Mouse (Mus musculus): ENCODE measurements around the gene Glrx5. TPM values are rescaled to one million over a fixed set of nuclear protein-coding genes. Genes with fewer than 3 reads are reported as not detected.

Glrx5 gene
- polyA plus RNA-seq, 1 experiment from 2014 or later: 254 TPM

DNA sequence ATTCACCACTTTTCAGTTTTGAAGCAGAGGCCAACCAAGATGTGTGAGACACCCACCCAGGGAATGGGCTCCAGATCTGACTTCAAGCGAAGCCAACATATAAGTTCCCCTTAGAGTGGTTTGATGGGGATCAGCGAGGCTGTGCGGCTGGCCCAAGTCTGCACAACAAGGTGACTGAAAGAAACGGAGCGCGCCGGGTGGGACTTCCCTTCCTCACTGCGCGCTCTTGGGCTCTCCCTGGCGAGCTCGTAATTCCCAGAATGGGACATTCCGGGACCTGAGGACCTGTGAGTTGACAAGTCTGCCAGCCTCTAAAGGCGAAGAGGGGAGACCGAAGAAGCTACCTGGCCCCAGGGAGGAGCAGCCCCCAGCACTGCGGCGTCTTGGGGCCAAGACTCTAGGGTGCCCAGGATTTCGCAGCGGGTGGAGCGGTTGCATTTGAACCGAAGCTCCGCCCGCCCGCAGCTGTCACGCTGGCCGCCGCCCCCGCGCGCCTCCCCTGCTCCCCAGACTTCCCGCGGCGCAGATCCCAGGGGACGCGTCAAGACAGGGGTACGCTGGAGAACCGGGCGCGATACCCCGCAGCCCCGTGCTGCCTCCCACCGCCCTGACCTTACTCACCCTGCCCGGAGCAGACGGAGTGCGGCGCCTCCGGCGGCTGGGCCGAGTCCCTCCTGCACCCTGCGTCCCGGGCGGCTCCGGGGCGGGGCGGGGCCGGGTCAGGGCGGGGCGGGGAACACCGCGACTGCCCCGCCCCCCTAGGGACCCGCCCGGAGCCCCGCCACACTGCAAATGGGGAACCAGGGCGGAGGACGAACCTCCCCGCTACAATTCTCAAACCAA is 22.9 kb upstream of the Glrx5 start, which contains the start of gene Syne3:
Syne3 (minus strand) TSS at position 440 of the 843 bp plus-strand sequence.
- no peak within 1 kb of the TSS for H3K27ac ChIP-seq (ENCODE audit: low read depth, low read length)
- H3K36me3 ChIP-seq (ENCODE audit: control insufficient read depth, insufficient read depth, low read length): no peaks in the 10 kb centered on the region
- H3K9ac ChIP-seq (ENCODE audit: low read depth, low read length): peak within 1 kb of the TSS; percentile 68
- H3K9me3 ChIP-seq (replicated peaks; ENCODE audit: control insufficient read depth, low read length): no peaks in the 10 kb centered on the region
- H3K4me2 ChIP-seq: peak within 1 kb of the TSS; percentile 96
- H3K27me3 ChIP-seq (ENCODE audit: control insufficient read depth, insufficient read depth, low read length): peaks cover 41% of the 10 kb centered on the region
- WGBS (ENCODE audit: insufficient replicate concordance): under 1% methylated on average over 53 of the region's 66 CpGs
- peaks cover 13% of the 10 kb centered on the region for H3K4me1 ChIP-seq (ENCODE audit: control insufficient read depth, insufficient read depth, low read length)
- H3K4me3 ChIP-seq (ENCODE audit: low read depth, low read length): peak within 1 kb of the TSS; percentile 75
- peak; percentile 90 for ATAC-seq (replicated peaks; ENCODE audit: insufficient number of reproducible peaks, low FRiP score, low TSS enrichment)

DNA sequence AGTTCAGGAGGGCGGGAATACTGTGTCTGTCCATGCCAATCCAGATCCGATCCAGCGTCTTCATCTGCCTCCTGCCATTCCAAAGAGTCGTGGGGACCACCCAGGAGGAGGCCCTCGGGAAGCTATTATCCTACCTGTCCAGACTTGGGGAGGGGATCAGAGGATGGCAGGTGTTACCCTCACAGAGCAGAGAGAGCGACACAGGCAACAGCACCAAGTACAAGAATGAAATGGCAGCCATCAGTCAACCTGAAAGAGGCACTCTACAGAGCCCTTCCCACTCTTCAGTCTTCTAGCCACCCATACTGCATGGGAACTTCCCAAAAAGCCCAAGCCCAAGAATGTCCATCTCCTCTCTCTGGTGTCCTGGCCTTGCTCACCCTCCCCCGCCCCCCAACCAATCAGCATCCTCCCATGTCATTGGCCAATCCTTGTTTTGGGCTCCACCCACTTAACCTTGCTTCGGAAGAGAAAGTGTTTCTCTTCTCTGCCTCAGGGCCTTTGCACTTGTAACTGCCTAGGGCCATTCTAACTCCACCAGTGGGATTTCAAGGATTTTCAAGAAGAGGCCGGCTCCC is 22.2 kb upstream of the Glrx5 start:
- Histone ChIP-seq H3K9ac (ENCODE audit: low read depth, low read length) (peak overlapping the region; percentile 68; the same call in 1 of the 2 replicates), H3K27ac (ENCODE audit: low read depth, low read length) (no peak overlapping the region), H3K36me3 (ENCODE audit: control insufficient read depth, insufficient read depth, low read length) (no peaks in the 10 kb centered on the region), H3K27me3 (ENCODE audit: control insufficient read depth, insufficient read depth, low read length) (peaks cover 41% of the 10 kb centered on the region), H3K4me3 (ENCODE audit: low read depth, low read length) (peak overlapping the region; percentile 75), H3K4me1 (ENCODE audit: control insufficient read depth, insufficient read depth, low read length) (peaks cover 13% of the 10 kb centered on the region), H3K4me2 (peak overlapping the region; percentile 96), H3K9me3 (replicated peaks; ENCODE audit: control insufficient read depth, low read length) (no peaks in the 10 kb centered on the region)
- ATAC-seq (replicated peaks; ENCODE audit: insufficient number of reproducible peaks, low FRiP score, low TSS enrichment): no peak
- 17% methylated on average over 9 of the region's 9 CpGs for WGBS (ENCODE audit: insufficient replicate concordance)

- H3K9ac ChIP-seq (ENCODE audit: low read depth, low read length): no peak overlapping the region
Measured at GRCm38 (mm10) chr12:105011589-105011988, 20.9 kb upstream of the Glrx5 start.

GRCm38 (mm10) chr12:105012314-105012713 is 20.2 kb upstream of the Glrx5 start:
- ATAC-seq (replicated peaks; ENCODE audit: insufficient number of reproducible peaks, low FRiP score, low TSS enrichment): no peak
- 94% methylated on average over 4 of the region's 4 CpGs for WGBS (ENCODE audit: insufficient replicate concordance)
- Histone ChIP-seq H3K4me3 (ENCODE audit: low read depth, low read length) (no peak overlapping the region), H3K9me3 (replicated peaks; ENCODE audit: control insufficient read depth, low read length) (no peaks in the 10 kb centered on the region), H3K36me3 (ENCODE audit: control insufficient read depth, insufficient read depth, low read length) (no peaks in the 10 kb centered on the region), H3K9ac (ENCODE audit: low read depth, low read length) (no peak overlapping the region), H3K27me3 (ENCODE audit: control insufficient read depth, insufficient read depth, low read length) (peaks cover 35% of the 10 kb centered on the region), H3K4me2 (no peak overlapping the region), H3K27ac (ENCODE audit: low read depth, low read length) (no peak overlapping the region), H3K4me1 (ENCODE audit: control insufficient read depth, insufficient read depth, low read length) (peaks cover 13% of the 10 kb centered on the region)

More at GRCm38 (mm10) chr12:105011589-105011988, 20.9 kb upstream of the Glrx5 start:
- Histone ChIP-seq H3K9me3 (replicated peaks; ENCODE audit: control insufficient read depth, low read length) (no peaks in the 10 kb centered on the region), H3K27ac (ENCODE audit: low read depth, low read length) (no peak overlapping the region), H3K4me3 (ENCODE audit: low read depth, low read length) (no peak overlapping the region), H3K36me3 (ENCODE audit: control insufficient read depth, insufficient read depth, low read length) (no peaks in the 10 kb centered on the region), H3K4me1 (ENCODE audit: control insufficient read depth, insufficient read depth, low read length) (peaks cover 13% of the 10 kb centered on the region), H3K27me3 (ENCODE audit: control insufficient read depth, insufficient read depth, low read length) (peaks cover 36% of the 10 kb centered on the region), H3K4me2 (no peak overlapping the region)
- 88% methylated on average over 1 of the region's 1 CpGs for WGBS (ENCODE audit: insufficient replicate concordance)
- no peak for ATAC-seq (replicated peaks; ENCODE audit: insufficient number of reproducible peaks, low FRiP score, low TSS enrichment)

- Histone ChIP-seq H3K9me3 (replicated peaks; ENCODE audit: control insufficient read depth, low read length) (no peaks in the 10 kb centered on the region), H3K27me3 (ENCODE audit: control insufficient read depth, insufficient read depth, low read length) (peaks cover 28% of the 10 kb centered on the region), H3K9ac (ENCODE audit: low read depth, low read length) (peak overlapping the region; percentile 44; the same call in 1 of the 2 replicates), H3K27ac (ENCODE audit: low read depth, low read length) (no peak overlapping the region), H3K36me3 (ENCODE audit: control insufficient read depth, insufficient read depth, low read length) (no peaks in the 10 kb centered on the region), H3K4me3 (ENCODE audit: low read depth, low read length) (peak overlapping the region; percentile 6; the same call in 1 of the 2 replicates), H3K4me1 (ENCODE audit: control insufficient read depth, insufficient read depth, low read length) (peaks cover 13% of the 10 kb centered on the region), H3K4me2 (peak overlapping the region; percentile 54)
- no peak for ATAC-seq (replicated peaks; ENCODE audit: insufficient number of reproducible peaks, low FRiP score, low TSS enrichment)
- 15% methylated on average over 17 of the region's 17 CpGs for WGBS (ENCODE audit: insufficient replicate concordance)
Measured at GRCm38 (mm10) chr12:105013065-105013464, 19.4 kb upstream of the Glrx5 start.

DNA sequence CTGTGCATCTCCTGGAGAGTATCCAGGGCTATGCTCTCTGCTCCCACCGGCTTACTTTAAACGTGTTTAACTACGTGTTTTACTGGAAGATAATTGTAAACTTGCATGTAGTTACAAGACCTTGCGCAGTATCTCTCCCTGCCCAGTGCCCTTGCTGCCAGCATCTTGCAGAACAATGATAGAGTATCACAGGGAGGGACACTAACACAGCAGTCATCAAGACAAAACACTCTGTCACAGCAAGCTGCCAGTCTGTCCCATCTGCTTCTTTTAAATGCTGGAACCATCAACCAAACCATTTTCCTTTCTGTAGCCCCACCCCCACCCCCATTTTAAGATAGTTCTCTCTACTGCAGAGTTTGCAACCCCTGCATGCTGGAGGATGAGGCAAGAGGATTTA is 16.3 kb upstream of the Glrx5 start:
- Histone ChIP-seq H3K4me3 (ENCODE audit: low read depth, low read length) (no peak overlapping the region), H3K4me1 (ENCODE audit: control insufficient read depth, insufficient read depth, low read length) (peaks cover 7% of the 10 kb centered on the region; the same call in 1 of the 2 replicates)

DNA sequence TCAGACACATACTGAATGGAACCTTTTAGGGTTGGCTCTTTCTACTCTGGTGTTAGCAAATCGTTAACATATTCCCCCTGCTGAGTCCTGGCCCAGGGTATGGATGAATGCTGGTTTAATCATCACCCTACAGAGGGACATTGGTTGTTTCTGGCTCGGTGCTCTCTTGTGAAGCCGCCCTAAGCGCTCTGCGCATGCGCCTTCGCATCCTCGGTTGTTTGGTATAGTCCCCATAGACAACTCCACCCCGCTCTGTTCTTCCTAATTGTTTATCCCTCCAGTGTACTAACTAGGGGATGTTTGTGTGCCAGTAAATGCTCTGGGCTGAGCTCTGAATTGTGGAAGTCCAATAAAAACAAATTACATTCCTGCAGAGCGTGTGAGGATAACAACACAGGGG is 15.8 kb upstream of the Glrx5 start:
- Histone ChIP-seq H3K4me2 (no peak overlapping the region), H3K9ac (ENCODE audit: low read depth, low read length) (no peak overlapping the region), H3K27me3 (ENCODE audit: control insufficient read depth, insufficient read depth, low read length) (no peaks in the 10 kb centered on the region), H3K36me3 (ENCODE audit: control insufficient read depth, insufficient read depth, low read length) (no peaks in the 10 kb centered on the region), H3K4me1 (ENCODE audit: control insufficient read depth, insufficient read depth, low read length) (peaks cover 7% of the 10 kb centered on the region; the same call in 1 of the 2 replicates), H3K27ac (ENCODE audit: low read depth, low read length) (no peak overlapping the region), H3K4me3 (ENCODE audit: low read depth, low read length) (no peak overlapping the region), H3K9me3 (replicated peaks; ENCODE audit: control insufficient read depth, low read length) (no peaks in the 10 kb centered on the region)
- 76% methylated on average over 10 of the region's 10 CpGs for WGBS (ENCODE audit: insufficient replicate concordance)
- no peak for ATAC-seq (replicated peaks; ENCODE audit: insufficient number of reproducible peaks, low FRiP score, low TSS enrichment)

More for the DNA sequence above, 16.3 kb upstream of the Glrx5 start:
- H3K4me2 ChIP-seq: no peak overlapping the region
- no peak for ATAC-seq (replicated peaks; ENCODE audit: insufficient number of reproducible peaks, low FRiP score, low TSS enrichment)
- no peaks in the 10 kb centered on the region for H3K36me3 ChIP-seq (ENCODE audit: control insufficient read depth, insufficient read depth, low read length)
- WGBS (ENCODE audit: insufficient replicate concordance): 55% methylated on average over 4 of the region's 4 CpGs
- H3K9ac ChIP-seq (ENCODE audit: low read depth, low read length): no peak overlapping the region
- no peak overlapping the region; the same call in 1 of the 2 replicates for H3K27ac ChIP-seq (ENCODE audit: low read depth, low read length)
- H3K27me3 ChIP-seq (ENCODE audit: control insufficient read depth, insufficient read depth, low read length): peaks cover 2% of the 10 kb centered on the region; the same call in 1 of the 2 replicates
- no peaks in the 10 kb centered on the region for H3K9me3 ChIP-seq (replicated peaks; ENCODE audit: control insufficient read depth, low read length)

GRCm38 (mm10) chr12:105019359-105020219 is 12.9 kb upstream of the Glrx5 start:
- peak overlapping the region; percentile 49 for H3K4me2 ChIP-seq
- H3K4me3 ChIP-seq (ENCODE audit: low read depth, low read length): no peak overlapping the region

More at GRCm38 (mm10) chr12:105019359-105020219, 12.9 kb upstream of the Glrx5 start:
- H3K27ac ChIP-seq (ENCODE audit: low read depth, low read length): peak overlapping the region; percentile 37; the same call in 1 of the 2 replicates
- WGBS (ENCODE audit: insufficient replicate concordance): 52% methylated on average over 19 of the region's 19 CpGs
- no peaks in the 10 kb centered on the region for H3K27me3 ChIP-seq (ENCODE audit: control insufficient read depth, insufficient read depth, low read length)
- no peak overlapping the region for H3K9ac ChIP-seq (ENCODE audit: low read depth, low read length)
- H3K36me3 ChIP-seq (ENCODE audit: control insufficient read depth, insufficient read depth, low read length): no peaks in the 10 kb centered on the region
- 0 out of 2 replicates have a peak, but pooled peaks have one; percentile 46 for ATAC-seq (replicated peaks; ENCODE audit: insufficient number of reproducible peaks, low FRiP score, low TSS enrichment)
- H3K4me1 ChIP-seq (ENCODE audit: control insufficient read depth, insufficient read depth, low read length): peaks cover 7% of the 10 kb centered on the region; the same call in 1 of the 2 replicates
- no peaks in the 10 kb centered on the region for H3K9me3 ChIP-seq (replicated peaks; ENCODE audit: control insufficient read depth, low read length)
